Mouse (Mus musculus) inflammation-experienced regulatory T-cells, adult 6 months (primary cell): ENCODE measurements around the gene Cbx1. TPM values are rescaled to one million over a fixed set of nuclear protein-coding genes. Genes with fewer than 3 reads are reported as not detected.

Source experiments
- ATAC-seq: one replicate; pipeline ENCODE4 v1.8.0; 2017
- polyA plus RNA-seq, 3 experiments: library from polyadenylated mRNA; unstranded; fragments of 100-300 nt; shearing (Covaris generic); gene quantifications; one replicate each; pipeline ENCODE4 v1.2.1; 2017

Cbx1 gene
- polyA plus RNA-seq, 3 experiments from 2014 or later: 52.0 to 73.0 (median 54.7) TPM

DNA sequence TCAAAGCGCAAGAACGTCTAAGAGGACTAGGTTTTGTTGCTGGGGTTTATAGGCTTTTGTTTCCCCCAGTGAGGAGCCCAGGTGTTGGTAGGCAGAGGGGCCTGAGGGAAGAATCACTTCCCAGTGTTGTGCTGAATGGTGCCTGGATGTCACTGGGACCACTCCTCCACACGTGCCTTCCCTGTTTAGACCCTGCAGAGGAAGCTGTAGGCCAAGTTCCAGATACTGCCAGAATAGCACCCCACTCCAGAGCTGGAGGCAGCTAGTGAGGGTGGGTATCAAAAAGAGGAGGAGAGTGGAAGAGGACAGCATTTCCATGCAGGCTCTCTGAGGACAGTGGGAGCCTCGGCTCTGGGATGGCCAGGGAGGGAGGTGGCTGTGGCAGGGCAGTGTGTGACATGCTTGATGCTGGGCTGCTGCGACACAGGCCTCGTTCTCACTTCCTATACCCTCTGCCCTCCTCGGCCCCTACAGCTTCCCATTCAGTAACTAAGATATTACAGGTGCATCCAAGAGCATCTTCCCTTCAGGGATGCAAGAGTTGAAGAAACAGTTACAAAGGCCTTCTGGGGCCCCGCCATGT lies 29.3 kb downstream of the Cbx1 start:
- no peak for ATAC-seq

DNA sequence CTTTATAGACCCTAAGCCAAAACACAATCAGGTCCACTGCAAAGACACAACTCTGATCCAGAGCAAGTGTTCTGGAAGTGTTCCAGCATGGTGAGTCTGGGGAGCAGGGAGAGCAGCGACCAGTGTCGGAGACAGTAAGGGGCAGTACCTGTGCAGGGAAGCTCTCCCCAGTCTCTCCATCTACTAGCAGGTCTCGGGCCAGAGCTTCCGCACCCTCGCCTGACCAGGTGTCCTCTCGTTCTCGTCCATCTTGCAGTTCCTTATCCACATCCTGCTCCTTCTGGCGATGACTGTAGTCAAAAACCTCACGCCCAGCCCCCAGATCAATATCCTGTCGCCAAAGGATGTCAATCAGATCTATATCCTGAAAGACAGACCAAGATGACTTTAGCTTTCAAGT lies 33.0 kb downstream of the Cbx1 start:
- no peak for ATAC-seq

DNA sequence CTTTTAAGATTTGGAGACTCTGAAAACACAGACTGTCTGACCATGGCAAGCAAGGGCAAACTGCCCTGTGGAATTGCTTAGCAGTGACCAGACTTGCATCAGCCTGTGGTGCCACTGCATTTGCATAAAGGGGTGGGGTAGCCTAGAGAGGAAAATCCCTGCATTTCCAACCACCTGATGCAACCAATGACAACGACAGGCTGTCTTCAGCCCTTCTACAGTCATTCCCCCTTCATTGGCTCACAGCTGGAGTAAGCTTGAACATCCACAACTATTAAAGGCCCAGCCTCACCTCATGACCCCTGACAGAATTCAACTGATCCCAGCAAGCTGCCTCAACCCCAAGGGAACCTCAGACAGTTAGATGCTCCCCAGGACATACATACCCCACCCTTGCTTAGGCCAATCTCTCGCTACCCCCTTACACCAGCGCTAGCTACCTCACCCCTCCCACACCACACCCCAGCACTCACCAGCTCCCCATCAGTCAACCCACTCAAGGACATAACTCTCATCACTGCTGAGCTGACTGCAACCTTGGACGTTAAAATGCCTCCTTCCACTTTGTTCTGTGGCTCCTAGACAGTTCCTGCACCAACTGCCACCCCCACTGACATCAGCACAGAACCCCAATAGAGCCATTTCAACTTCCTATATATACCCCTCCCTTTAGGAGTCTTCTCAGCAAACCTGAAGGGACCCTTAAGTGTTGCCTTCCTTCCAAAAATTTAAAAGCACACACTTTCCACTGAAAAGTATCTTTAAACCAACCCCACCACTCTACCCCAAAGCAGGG lies 33.9 kb downstream of the Cbx1 start:
- peak; percentile 27 for ATAC-seq

- ATAC-seq: no peak
Measured at GRCm38 (mm10) chr11:96823471-96823837, 34.5 kb downstream of the Cbx1 start.

GRCm38 (mm10) chr11:96823880-96824782 lies 35.2 kb downstream of the Cbx1 start:
- ATAC-seq: peak; percentile 98

DNA sequence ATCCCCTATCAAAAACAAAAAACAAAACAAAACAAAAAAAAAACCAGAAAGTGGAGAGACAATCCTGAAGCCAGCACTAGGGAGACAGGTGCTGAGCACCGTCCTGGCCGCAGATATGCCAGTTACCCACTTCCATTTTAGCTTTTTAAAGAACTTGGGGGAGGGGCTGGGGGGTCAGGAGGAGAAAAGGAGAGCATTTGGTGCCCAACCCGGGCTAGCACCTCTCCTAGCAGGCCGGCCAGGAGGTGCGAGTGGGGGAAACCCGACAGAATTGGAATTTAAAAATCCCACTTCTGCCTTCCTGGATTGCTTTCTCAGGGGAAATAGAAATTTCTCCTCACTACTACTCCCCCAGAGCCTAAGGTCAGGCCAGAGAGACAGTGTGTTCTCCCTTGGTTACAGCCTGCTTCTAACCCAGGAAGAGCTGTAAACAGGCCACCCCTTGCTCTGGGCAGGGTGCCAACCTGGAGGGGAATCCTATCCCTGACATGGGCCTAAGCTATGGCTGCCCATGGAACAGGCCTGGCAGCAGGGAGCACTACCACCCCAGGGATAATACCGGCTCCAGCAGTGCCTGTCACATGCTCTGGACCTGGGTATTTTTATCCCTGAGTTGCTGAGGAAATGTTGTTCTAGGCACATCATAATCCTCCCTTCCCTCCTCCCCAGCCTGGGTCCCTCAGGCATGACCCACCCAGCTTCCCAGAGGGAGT lies 36.0 kb downstream of the Cbx1 start:
- ATAC-seq: no peak

- no peak for ATAC-seq
Measured at GRCm38 (mm10) chr11:96826481-96826880, 37.6 kb downstream of the Cbx1 start.

DNA sequence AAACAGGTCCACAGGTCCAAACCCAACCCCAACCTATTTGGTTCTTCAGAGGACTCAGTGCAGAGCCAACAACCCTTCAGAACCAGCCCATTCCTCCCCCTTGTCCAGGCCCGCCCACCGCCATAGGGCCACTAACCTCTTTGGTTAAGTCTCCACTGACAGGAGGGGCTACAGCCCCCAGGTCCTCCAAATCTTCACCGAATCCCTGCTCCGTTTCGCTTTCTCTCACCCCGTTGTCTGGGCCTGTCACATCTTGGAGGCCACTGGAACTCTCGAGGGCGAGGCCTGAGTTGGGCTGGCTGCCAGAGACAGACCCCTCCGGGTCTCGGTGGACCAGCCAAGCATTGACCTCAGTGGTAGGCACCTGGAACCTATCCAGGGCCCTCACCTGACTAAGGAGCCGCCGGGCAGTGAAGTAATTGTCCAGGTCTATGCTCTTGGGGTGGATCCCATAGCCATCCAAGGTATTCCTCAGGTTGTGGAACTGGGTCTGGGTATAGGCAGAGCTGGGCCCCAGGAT lies 38.2 kb downstream of the Cbx1 start:
- no peak for ATAC-seq

DNA sequence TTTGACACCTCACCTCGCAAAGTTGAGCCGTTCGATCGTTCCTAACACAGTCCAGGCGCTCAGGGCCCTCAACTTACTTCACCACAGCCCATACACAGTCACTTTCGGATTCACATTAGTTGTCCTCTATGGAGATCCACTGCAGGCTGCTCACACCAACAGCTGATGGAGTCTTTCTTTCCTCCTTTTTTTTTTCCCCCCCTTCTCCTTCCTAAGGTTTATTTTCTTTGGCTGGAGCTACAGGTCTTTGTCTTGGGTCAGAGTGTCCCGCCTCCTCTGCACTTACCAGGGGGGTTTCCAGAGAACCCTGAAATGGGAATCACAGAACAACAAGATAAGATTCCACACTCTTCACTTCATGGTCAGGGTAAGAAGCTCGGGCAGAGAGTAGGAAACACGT lies 39.0 kb downstream of the Cbx1 start:
- no peak for ATAC-seq

DNA sequence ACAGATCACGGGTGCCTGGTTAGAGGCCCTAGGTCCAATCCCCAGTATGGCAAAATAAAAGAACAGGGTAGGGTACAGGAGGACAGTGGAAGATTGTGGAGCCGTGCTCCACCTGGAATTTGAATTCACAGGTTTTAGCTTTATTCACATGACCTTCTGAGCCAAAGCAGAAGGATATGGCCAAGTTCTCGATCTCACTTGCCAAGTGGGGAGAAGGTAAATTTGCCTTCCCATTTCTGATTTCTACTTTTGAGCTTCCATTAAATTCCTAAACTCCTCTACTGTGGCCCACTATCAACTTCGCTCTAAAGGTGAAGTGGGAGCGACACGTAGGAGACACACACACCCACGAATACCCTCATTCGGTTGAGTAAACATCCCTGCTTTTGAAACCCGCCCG lies 40.0 kb downstream of the Cbx1 start:
- no peak for ATAC-seq

DNA sequence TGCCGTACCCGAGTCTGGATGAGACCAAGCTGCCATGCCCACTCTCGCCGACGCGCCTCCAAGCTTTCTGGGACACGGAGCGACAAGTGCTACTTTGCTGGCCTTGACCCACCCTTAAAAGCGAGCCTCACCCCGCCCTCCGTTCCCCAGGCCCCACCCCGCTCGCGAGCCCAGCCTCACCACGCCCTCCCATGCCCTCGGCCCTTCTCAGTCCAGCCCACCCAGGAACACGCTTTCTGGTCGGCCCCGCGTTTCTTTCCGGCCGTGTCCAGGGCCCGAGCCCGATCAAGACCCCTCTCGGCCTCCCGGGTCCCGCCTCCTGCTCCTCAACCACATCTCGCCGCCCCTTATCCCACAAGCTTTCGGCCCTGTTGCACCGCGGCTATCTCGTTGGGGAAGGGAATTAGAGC lies 40.5 kb downstream of the Cbx1 start:
- no peak for ATAC-seq

DNA sequence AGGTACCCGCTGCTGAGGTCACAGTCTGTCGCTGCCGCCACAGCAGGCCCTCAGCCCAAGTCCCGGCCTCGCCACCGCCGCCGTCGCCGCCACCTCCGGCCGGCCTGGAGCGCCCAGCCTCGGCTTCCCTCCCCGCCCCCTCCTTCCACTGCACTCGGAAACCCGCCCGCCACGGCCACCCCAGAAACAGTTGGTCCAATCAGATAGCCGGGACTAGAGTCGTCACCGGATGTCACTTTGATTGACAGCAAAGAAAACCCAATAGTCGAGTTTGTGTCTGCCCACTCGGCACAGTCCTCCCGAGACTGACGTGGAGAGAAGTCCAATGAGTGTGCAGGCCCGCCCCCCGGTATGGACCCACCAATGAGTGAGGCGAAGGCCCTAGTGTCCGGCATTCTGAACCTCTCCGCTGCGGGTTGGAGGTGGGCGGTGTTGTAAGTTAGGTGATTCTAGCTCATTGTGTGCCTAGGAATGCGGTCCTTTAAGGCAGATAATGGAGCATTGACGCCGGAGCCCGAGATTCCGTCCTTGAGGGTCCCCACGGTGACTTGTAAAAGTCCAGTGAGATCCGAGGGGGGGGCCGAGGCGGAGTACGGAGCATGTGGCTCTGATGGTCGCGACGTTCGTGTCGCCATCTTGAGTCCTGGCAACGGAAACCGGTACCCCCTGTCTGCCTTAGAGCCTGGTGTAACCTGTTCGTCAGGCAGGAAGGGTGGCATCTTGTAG lies 41.0 kb downstream of the Cbx1 start, which contains the start of gene Nfe2l1:
TSS of gene Nfe2l1 (minus strand) at position 156 of the 726 bp plus-strand sequence.
- ATAC-seq: peak; percentile 98

DNA sequence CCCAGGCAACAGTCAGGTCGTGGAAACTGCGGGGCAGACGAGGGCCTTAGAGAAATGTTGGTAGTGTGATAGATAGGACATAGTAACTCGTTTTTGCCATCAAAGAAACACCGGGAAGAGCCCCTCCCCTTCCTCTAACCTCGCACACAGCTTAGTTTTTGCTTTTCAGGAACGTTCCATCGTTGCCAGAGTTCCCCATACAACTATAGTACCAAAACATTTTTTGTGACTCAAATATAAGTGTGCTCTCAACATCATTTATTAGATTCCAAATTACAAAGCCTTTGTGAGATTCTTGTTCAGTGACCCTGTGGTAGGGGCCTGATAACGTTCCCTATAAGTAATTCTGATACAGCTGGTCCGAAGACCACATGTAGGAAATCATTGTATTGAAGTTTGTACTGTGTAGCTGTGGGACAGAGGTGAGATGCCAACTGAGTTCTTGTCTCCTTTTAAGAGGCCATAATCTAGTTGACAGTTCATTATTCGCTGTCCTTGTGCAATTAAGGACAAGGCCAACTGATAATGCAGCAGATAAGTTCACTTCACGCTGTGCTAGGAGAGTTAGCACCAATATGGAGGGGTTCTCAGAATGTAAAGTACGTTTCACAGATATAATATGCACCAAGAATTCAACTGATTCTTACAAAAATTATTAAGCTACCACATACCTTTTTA lies 41.8 kb downstream of the Cbx1 start:
- no peak for ATAC-seq

- no peak for ATAC-seq
Measured at GRCm38 (mm10) chr11:96831516-96831915, 42.6 kb downstream of the Cbx1 start.

DNA sequence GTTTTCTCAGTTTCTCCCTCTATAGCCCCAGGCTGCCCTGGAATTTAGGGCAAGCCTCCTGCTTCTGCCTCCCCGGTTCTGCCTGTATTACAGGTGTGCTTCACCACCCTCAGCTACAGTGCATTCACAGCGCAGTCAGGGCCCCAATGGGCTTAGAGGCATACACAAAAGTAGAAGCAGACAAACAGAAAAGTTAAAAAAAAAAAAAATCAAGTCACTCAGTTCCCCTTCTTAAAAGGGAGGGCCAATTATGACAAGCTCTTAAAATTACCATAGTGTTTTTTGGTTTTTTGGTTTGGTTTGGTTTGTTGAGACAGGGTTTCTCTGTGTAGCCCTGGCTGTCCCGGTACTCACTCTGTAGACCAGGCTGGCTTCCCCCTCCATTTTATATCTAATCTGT lies 43.6 kb downstream of the Cbx1 start:
- ATAC-seq: no peak

GRCm38 (mm10) chr11:96832973-96833372 lies 44.0 kb downstream of the Cbx1 start:
- ATAC-seq: no peak

GRCm38 (mm10) chr11:96834127-96834526 lies 45.2 kb downstream of the Cbx1 start:
- no peak for ATAC-seq

DNA sequence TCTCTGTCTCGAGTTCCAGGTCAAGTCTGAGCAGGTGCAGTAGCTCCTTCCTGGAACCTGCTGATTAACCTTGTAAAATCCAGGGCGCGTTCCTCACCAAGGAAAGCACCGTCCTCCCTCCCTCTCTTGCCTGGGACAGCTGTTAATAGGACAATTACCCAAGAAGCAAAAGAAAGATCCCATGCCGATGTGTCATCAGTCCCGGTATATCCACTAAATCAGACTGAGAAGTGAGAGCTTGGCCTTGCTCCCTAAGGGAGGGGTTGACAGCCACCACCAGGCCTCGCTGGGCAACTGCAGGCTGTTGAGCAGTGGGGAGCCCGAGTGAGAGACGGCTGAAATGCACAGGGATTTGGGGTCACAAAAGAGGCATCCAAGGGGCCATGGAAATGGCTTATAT lies 48.4 kb downstream of the Cbx1 start:
- no peak for ATAC-seq

DNA sequence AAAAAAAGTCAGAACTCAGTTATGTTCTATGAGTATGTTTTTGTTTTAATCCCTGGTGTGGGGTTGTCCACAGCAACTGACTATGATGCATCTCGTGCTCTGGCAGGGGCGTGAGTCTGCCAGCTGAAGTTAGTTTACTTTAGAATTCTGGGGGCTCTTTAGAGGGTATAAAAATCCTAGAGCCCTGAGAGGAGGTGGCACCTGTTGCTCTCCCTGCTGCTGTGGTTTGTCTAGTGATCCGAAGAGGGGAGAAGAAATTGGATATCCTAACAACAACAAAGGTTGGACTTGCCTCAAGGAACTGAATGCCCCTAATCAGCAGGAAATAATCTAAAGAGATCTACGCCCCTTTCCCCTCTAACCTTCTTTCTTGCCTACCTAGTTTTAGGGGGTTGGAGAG lies 49.4 kb downstream of the Cbx1 start:
- no peak for ATAC-seq

DNA sequence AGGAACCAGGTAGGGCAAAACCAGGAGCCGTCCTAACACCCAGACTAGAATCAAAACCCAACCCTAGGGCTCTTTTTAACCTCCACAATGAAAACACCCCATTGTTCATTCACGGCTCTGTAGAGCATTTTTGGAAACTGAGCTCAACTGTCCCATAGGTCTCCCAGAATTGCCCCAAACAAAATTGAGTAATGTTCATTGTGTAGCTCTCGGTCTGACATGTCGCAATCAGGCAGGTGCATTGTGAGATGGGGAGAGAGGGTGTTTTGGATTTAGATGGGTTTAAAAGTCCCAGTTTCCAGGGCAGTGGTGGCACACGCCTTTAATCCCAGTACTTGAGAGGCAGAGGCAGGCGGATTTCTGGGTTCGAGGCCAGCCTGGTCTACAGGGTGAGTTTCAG lies 50.5 kb downstream of the Cbx1 start:
- ATAC-seq: no peak

DNA sequence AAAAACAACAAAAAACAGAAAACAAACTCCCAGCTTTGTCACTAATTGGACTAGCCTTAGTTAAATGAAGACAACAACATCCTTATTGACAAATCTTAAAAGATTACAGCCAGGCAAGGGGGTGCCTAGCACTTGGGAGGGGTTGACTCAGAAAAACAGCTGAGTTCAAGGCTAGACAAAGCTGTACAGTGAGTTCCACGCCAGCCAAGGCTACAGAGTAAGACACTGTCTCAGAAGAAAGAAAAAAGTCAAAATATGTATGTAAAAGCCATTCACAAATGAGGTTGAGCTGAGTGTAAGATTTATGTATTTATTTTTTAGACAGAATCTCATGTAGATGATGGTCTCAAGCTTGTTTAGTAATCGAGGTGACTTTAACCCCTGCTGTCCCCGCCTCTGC lies 51.0 kb downstream of the Cbx1 start:
- no peak for ATAC-seq
